Mouse (Mus musculus) MEL (cell line): ENCODE data around the gene Mycbp2. TPM values are rescaled to one million over a fixed set of nuclear protein-coding genes. Genes with fewer than 3 reads are reported as not detected.

Experiments
- DNase-seq: peaks from one replicate; pipeline ENCODE4 v3.0.0; 2011; ENCODE audit warnings: low read depth, low spot score
- H3K27ac ChIP-seq: 2 replicates; pipeline ENCODE4 v1.5.1; 2012; ENCODE audit warnings: low read depth, mild to moderate bottlenecking, control low read depth, low read length, moderate library complexity; ENCODE audit not compliant: control insufficient read depth
- H3K27me3 ChIP-seq, 2 experiments: fragments of 150-350 bp in 1 of 2; sonication (generic) in 1 of 2; 2 replicates each; pipeline ENCODE4 v1.6.1; 2012; ENCODE audit warnings: low read length in 2 of 2, mild to moderate bottlenecking in 2 of 2, improper control_type of control experiment in 1 of 2, moderate library complexity in 1 of 2; ENCODE audit not compliant: insufficient read depth in 2 of 2, control insufficient read depth in 1 of 2
- H3K36me3 ChIP-seq, 2 experiments: 2 replicates each; pipeline ENCODE4 v1.6.1; 2012 to 2014; ENCODE audit warnings: low read length in 2 of 2, improper control_type of control experiment in 1 of 2, inconsistent platforms in 1 of 2, mild to moderate bottlenecking in 1 of 2; ENCODE audit not compliant: insufficient read depth in 2 of 2, control insufficient read depth in 1 of 2
- H3K4me1 ChIP-seq, 2 experiments: fragments of 150-350 bp in 1 of 2; sonication (generic) in 1 of 2; 2 replicates each; pipeline ENCODE4 v1.6.1; 2012; ENCODE audit warnings: low read length in 2 of 2, improper control_type of control experiment in 1 of 2, mild to moderate bottlenecking in 1 of 2; ENCODE audit not compliant: insufficient read depth in 2 of 2, control insufficient read depth in 1 of 2
- H3K4me3 ChIP-seq, 2 experiments: fragments of 150-350 bp in 1 of 2; sonication (generic) in 1 of 2; 2 replicates each; pipeline ENCODE4 v1.5.1; 2012; ENCODE audit warnings: low read depth in 2 of 2, low read length in 2 of 2, mild to moderate bottlenecking in 2 of 2, moderate library complexity in 2 of 2, control low read depth in 1 of 2, improper control_type of control experiment in 1 of 2; ENCODE audit not compliant: control insufficient read depth in 1 of 2, insufficient read depth in 1 of 2
- H3K79me2 ChIP-seq: 2 replicates; pipeline ENCODE4 v1.6.1; 2012; ENCODE audit warnings: mild to moderate bottlenecking, low read length, moderate library complexity; ENCODE audit not compliant: control insufficient read depth, poor library complexity, insufficient read depth
- H3K9ac ChIP-seq: 2 replicates; pipeline ENCODE4 v1.6.1; 2012; ENCODE audit warnings: low read depth, mild to moderate bottlenecking, control low read depth, low read length, moderate library complexity; ENCODE audit not compliant: control insufficient read depth, poor library complexity, severe bottlenecking
- H3K9me3 ChIP-seq: fragments of 150-350 bp; sonication (generic); replicated peaks from 2 replicates; pipeline ENCODE4 v1.6.1; 2012; ENCODE audit warnings: mild to moderate bottlenecking, low read length, improper control_type of control experiment, moderate library complexity; ENCODE audit not compliant: insufficient read depth
- BHLHE40 ChIP-seq: IDR thresholded peaks from 2 replicates; pipeline ENCODE4 v1.6.1; 2012; ENCODE audit warnings: low read depth, mild to moderate bottlenecking, inconsistent platforms, low read length, improper control_type of control experiment, borderline replicate concordance
- CHD2 ChIP-seq: IDR thresholded peaks from 2 replicates; pipeline ENCODE4 v1.6.1; 2011; ENCODE audit warnings: low read length, improper control_type of control experiment
- CTCF ChIP-seq, 3 experiments: IDR thresholded peaks in 2 of 3; conservative IDR thresholded peaks in 1 of 3; 2 replicates each; pipeline ENCODE4 v1.5.1; 2011 to 2012; ENCODE audit warnings: low read length in 3 of 3, low read depth in 2 of 3, mild to moderate bottlenecking in 2 of 3, improper control_type of control experiment in 1 of 3, inconsistent platforms in 1 of 3, mixed read lengths in 1 of 3, moderate library complexity in 1 of 3; ENCODE audit not compliant: control insufficient read depth in 1 of 3, insufficient read depth in 1 of 3, poor library complexity in 1 of 3, severe bottlenecking in 1 of 3
- E2F4 ChIP-seq: IDR thresholded peaks from 2 replicates; pipeline ENCODE4 v1.6.1; 2011; ENCODE audit warnings: low read depth, low read length, improper control_type of control experiment, borderline replicate concordance
- ELF1 ChIP-seq: IDR thresholded peaks from 2 replicates; pipeline ENCODE4 v1.6.1; 2014; ENCODE audit warnings: low read depth, mild to moderate bottlenecking, inconsistent platforms, low read length, improper control_type of control experiment, moderate library complexity
- GABPA ChIP-seq: IDR thresholded peaks from 2 replicates; pipeline ENCODE4 v1.6.1; 2012; ENCODE audit warnings: low read depth, mild to moderate bottlenecking, inconsistent platforms, low read length, improper control_type of control experiment, moderate library complexity
- GATA1 ChIP-seq: IDR thresholded peaks from 2 replicates; pipeline ENCODE4 v1.6.1; 2011; ENCODE audit warnings: low read depth, low read length, improper control_type of control experiment
- HCFC1 ChIP-seq: IDR thresholded peaks from 2 replicates; pipeline ENCODE4 v1.6.1; 2012; ENCODE audit warnings: low read depth, mild to moderate bottlenecking, inconsistent platforms, low read length, improper control_type of control experiment, moderate library complexity
- JUND ChIP-seq: IDR thresholded peaks from 2 replicates; pipeline ENCODE4 v1.6.1; 2011; ENCODE audit warnings: low read depth, mild to moderate bottlenecking, improper control_type of control experiment, low read length
- MAZ ChIP-seq: IDR thresholded peaks from 2 replicates; pipeline ENCODE4 v1.6.1; 2012; ENCODE audit warnings: low read depth, mild to moderate bottlenecking, inconsistent platforms, low read length, improper control_type of control experiment
- MYB ChIP-seq: IDR thresholded peaks from 2 replicates; pipeline ENCODE4 v1.6.1; 2011; ENCODE audit warnings: mild to moderate bottlenecking, low read depth, low read length, improper control_type of control experiment
- MYC ChIP-seq: IDR thresholded peaks from 2 replicates; pipeline ENCODE4 v1.6.1; 2011; ENCODE audit warnings: low read depth, mild to moderate bottlenecking, low read length, improper control_type of control experiment, moderate library complexity
- POLR2A ChIP-seq, 2 experiments: IDR thresholded peaks; 2 replicates each; pipeline ENCODE4 v1.6.1; 2011 to 2012; ENCODE audit warnings: low read length in 2 of 2, mild to moderate bottlenecking in 2 of 2, control low read depth in 1 of 2, improper control_type of control experiment in 1 of 2, low read depth in 1 of 2, moderate library complexity in 1 of 2; ENCODE audit not compliant: control insufficient read depth in 1 of 2, insufficient read depth in 1 of 2, poor library complexity in 1 of 2
- POLR2AphosphoS2 ChIP-seq: IDR thresholded peaks from 2 replicates; pipeline ENCODE4 v1.6.1; 2011; ENCODE audit warnings: low read length, improper control_type of control experiment
- POLR2AphosphoS5 ChIP-seq: IDR thresholded peaks from 2 replicates; pipeline ENCODE4 v1.6.1; 2012; ENCODE audit warnings: low read depth, borderline replicate concordance, mild to moderate bottlenecking, inconsistent platforms, low read length, moderate library complexity, mixed read lengths
- RCOR1 ChIP-seq: IDR thresholded peaks from 2 replicates; pipeline ENCODE4 v1.6.1; 2012; ENCODE audit warnings: low read depth, mild to moderate bottlenecking, inconsistent platforms, low read length, improper control_type of control experiment
- TAL1 ChIP-seq: IDR thresholded peaks from 2 replicates; pipeline ENCODE4 v1.6.1; 2012; ENCODE audit warnings: mild to moderate bottlenecking, inconsistent platforms, low read length, moderate library complexity, mixed read lengths
- TCF12 ChIP-seq: IDR thresholded peaks from 2 replicates; pipeline ENCODE4 v1.6.1; 2014; ENCODE audit warnings: low read depth, mild to moderate bottlenecking, inconsistent platforms, low read length, improper control_type of control experiment, moderate library complexity
- USF1 ChIP-seq: IDR thresholded peaks from 2 replicates; pipeline ENCODE4 v1.6.1; 2014; ENCODE audit warnings: low read depth, mild to moderate bottlenecking, inconsistent platforms, low read length, improper control_type of control experiment, moderate library complexity
- USF2 ChIP-seq, 2 experiments: IDR thresholded peaks; 2 replicates each; pipeline ENCODE4 v1.6.1; 2011 to 2012; ENCODE audit warnings: improper control_type of control experiment in 2 of 2, low read length in 2 of 2, borderline replicate concordance in 1 of 2, inconsistent platforms in 1 of 2, low read depth in 1 of 2, mild to moderate bottlenecking in 1 of 2; ENCODE audit not compliant: insufficient read depth in 1 of 2
- ZC3H11A ChIP-seq: IDR thresholded peaks from 2 replicates; pipeline ENCODE4 v1.6.1; 2012; ENCODE audit warnings: low read depth, mild to moderate bottlenecking, inconsistent platforms, low read length, improper control_type of control experiment
- ZKSCAN1 ChIP-seq: IDR thresholded peaks from 2 replicates; pipeline ENCODE4 v1.6.1; 2012; ENCODE audit warnings: low read depth, mild to moderate bottlenecking, inconsistent platforms, low read length, improper control_type of control experiment, moderate library complexity
- ZNF384 ChIP-seq: IDR thresholded peaks from 2 replicates; pipeline ENCODE4 v1.6.1; 2012; ENCODE audit warnings: low read depth, mild to moderate bottlenecking, inconsistent platforms, low read length, improper control_type of control experiment
- polyA plus RNA-seq, 2 experiments: library from polyadenylated mRNA; stranded (reverse) in 1 of 2; unstranded in 1 of 2; fragments of >175 nt in 1 of 2; fragments of >200 nt in 1 of 2; gene quantifications; 2 replicates each; pipeline versions ENCODE4 v1.2.1 to v1.2.4; 2012; ENCODE audit warnings: low replicate concordance in 2 of 2, low read depth in 1 of 2; ENCODE audit not compliant: insufficient read length in 2 of 2, insufficient read depth in 1 of 2, missing spikeins in 1 of 2
- total RNA-seq: library from RNA; depleted of rRNA; stranded (reverse); fragments of 300-350 nt; gene quantifications from 2 replicates; pipeline ENCODE4 v1.2.3, GENCODE M21; 2012

Mycbp2 gene
- total and polyA plus RNA-seq, 3 experiments: 9.1 to 28.0 (median 23.4) TPM

- Histone ChIP-seq H3K9ac (no peak overlapping the region), H3K4me3 (no peak overlapping the region), H3K27me3 (no peaks in the 10 kb centered on the region), H3K9me3 (no peaks in the 10 kb centered on the region), H3K79me2 (no peaks in the 10 kb centered on the region), H3K36me3 (no peaks in the 10 kb centered on the region), H3K27ac (no peak overlapping the region), H3K4me1 (no peaks in the 10 kb centered on the region)
- TF ChIP-seq ELF1 (no peak), POLR2AphosphoS5 (no peak), E2F4 (no peak), MAZ (no peak), USF2 (IDR thresholded peaks at IDR 0.05; ENCODE audit: borderline replicate concordance in 1 of 2, insufficient read depth in 1 of 2, low read depth in 1 of 2, low read length in 2 of 2) (no peak), TCF12 (no peak), RCOR1 (no peak), POLR2AphosphoS2 (no peak), CHD2 (no peak), POLR2A (IDR thresholded peaks at IDR 0.05; ENCODE audit: control insufficient read depth in 1 of 2, insufficient read depth in 1 of 2, low read depth in 1 of 2, low read length in 2 of 2, poor library complexity in 1 of 2) (no peak), HCFC1 (no peak), TAL1 (no peak), ZC3H11A (no peak), BHLHE40 (no peak)
- no peak for DNase-seq
Measured at GRCm38 (mm10) chr14:103106301-103106700, 240.3 kb downstream of the Mycbp2 start.

- no peak overlapping the region for H3K27ac ChIP-seq
- H3K9me3 ChIP-seq: no peaks in the 10 kb centered on the region
- H3K4me1 ChIP-seq: no peaks in the 10 kb centered on the region
- no peak for DNase-seq
- H3K79me2 ChIP-seq: peaks cover 11% of the 10 kb centered on the region
- H3K4me3 ChIP-seq: no peak overlapping the region
- H3K9ac ChIP-seq: no peak overlapping the region
- peaks cover 0 to 4% of the 10 kb centered on the region in 2 experiments; a peak in 1 of 4 replicates for H3K36me3 ChIP-seq
- TF ChIP-seq JUND (no peak), GABPA (no peak), POLR2AphosphoS5 (no peak), MYC (no peak), USF1 (no peak), POLR2A (IDR thresholded peaks at IDR 0.05; ENCODE audit: control insufficient read depth in 1 of 2, insufficient read depth in 1 of 2, low read depth in 1 of 2, low read length in 2 of 2, poor library complexity in 1 of 2) (no peak), GATA1 (no peak), MYB (no peak), CTCF (IDR thresholded peaks at IDR 0.05 in 2 of 3, conservative IDR thresholded peaks at IDR 0.05 in 1 of 3; ENCODE audit: control insufficient read depth in 1 of 3, insufficient read depth in 1 of 3, low read depth in 2 of 3, low read length in 3 of 3, poor library complexity in 1 of 3, severe bottlenecking in 1 of 3) (no peak), MAZ (no peak), ZNF384 (no peak), HCFC1 (no peak), ZKSCAN1 (no peak)
- no peaks in the 10 kb centered on the region for H3K27me3 ChIP-seq
Measured at GRCm38 (mm10) chr14:103102731-103103335, 243.8 kb downstream of the Mycbp2 start.
